Mouse (Mus musculus): ENCODE measurements around the gene Gpt2. TPM values are rescaled to one million over a fixed set of nuclear protein-coding genes. Genes with fewer than 3 reads are reported as not detected.

Gpt2 gene
- polyA plus RNA-seq, 1 experiment from 2014 or later = 27.2 TPM

DNA sequence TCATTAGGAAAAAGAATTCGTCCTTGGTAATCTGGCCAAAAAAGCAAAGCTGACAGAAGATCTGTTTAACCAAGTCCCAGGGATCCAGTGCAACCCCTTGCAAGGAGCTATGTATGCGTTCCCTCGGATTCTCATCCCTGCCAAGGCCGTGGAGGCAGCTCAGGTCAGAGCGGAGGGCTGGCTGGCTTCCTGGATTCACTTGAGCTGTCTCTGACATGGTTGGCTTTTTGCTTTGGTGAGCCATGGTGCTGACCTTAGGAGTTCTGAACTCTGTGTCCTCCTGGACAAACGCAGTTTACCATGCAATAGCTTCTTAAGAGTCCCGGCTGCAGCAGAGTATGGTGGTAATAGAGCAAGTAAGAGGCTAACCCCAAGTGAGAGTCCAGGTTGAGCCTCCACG lies 29.0 kb downstream of the Gpt2 start:
- no peak overlapping the region for H3K27ac ChIP-seq (ENCODE audit: low read length)
- no peaks in the 10 kb centered on the region for H3K4me1 ChIP-seq (ENCODE audit: control insufficient read depth, insufficient read depth, low read length)
- H3K36me3 ChIP-seq (ENCODE audit: control insufficient read depth, insufficient read depth, low read length) = peaks cover 22% of the 10 kb centered on the region; the same call in 1 of the 2 replicates
- H3K27me3 ChIP-seq (ENCODE audit: control insufficient read depth, insufficient read depth, low read length) = no peaks in the 10 kb centered on the region
- H3K4me2 ChIP-seq (replicated peaks; ENCODE audit: low read depth, low read length) = no peak overlapping the region
- ATAC-seq (ENCODE audit: insufficient number of reproducible peaks, insufficient read depth, low FRiP score, low read depth) = no peak
- H3K4me3 ChIP-seq (ENCODE audit: low read depth, low read length) = no peak overlapping the region
- H3K9ac ChIP-seq (replicated peaks; ENCODE audit: low read depth, low read length) = no peak overlapping the region
- 93% methylated on average over 8 of the region's 8 CpGs for WGBS
- H3K9me3 ChIP-seq (ENCODE audit: control insufficient read depth, low read depth, low read length) = no peaks in the 10 kb centered on the region

DNA sequence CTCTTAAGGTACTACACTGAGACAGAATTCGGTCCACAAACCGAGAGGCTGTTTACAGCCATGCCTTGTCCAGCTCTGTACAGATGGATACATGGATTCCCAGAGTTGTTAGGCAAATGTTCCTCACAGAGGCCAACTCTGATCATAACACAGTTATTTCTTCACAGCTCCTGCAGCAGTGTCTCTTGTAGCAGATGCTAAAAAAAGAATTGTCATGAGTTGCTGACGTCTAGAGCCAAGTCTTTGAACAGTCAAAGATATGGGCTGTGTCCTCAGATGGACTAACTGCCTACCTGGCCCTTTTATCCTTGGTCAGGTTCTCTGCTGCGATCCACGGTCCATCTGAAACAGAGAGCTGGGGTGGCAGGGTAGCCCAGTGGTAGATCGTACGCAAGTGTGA lies 31.7 kb downstream of the Gpt2 start:
- H3K36me3 ChIP-seq (ENCODE audit: control insufficient read depth, insufficient read depth, low read length) = peaks cover 17% of the 10 kb centered on the region; the same call in 1 of the 2 replicates
- no peaks in the 10 kb centered on the region for H3K27me3 ChIP-seq (ENCODE audit: control insufficient read depth, insufficient read depth, low read length)
- no peak overlapping the region for H3K4me3 ChIP-seq (ENCODE audit: low read depth, low read length)
- H3K27ac ChIP-seq (ENCODE audit: low read length) = no peak overlapping the region
- H3K9ac ChIP-seq (replicated peaks; ENCODE audit: low read depth, low read length) = no peak overlapping the region
- no peak overlapping the region for H3K4me2 ChIP-seq (replicated peaks; ENCODE audit: low read depth, low read length)
- no peaks in the 10 kb centered on the region for H3K4me1 ChIP-seq (ENCODE audit: control insufficient read depth, insufficient read depth, low read length)
- WGBS = 91% methylated on average over 7 of the region's 7 CpGs
- ATAC-seq (ENCODE audit: insufficient number of reproducible peaks, insufficient read depth, low FRiP score, low read depth) = no peak
- no peaks in the 10 kb centered on the region for H3K9me3 ChIP-seq (ENCODE audit: control insufficient read depth, low read depth, low read length)

- no peak overlapping the region for H3K9ac ChIP-seq (replicated peaks; ENCODE audit: low read depth, low read length)
- no peaks in the 10 kb centered on the region for H3K27me3 ChIP-seq (ENCODE audit: control insufficient read depth, insufficient read depth, low read length)
- no peak overlapping the region for H3K27ac ChIP-seq (ENCODE audit: low read length)
- 27% methylated on average over 6 of the region's 6 CpGs for WGBS
- no peaks in the 10 kb centered on the region for H3K4me1 ChIP-seq (ENCODE audit: control insufficient read depth, insufficient read depth, low read length)
- peaks cover 3% of the 10 kb centered on the region; the same call in 1 of the 2 replicates for H3K36me3 ChIP-seq (ENCODE audit: control insufficient read depth, insufficient read depth, low read length)
- H3K4me3 ChIP-seq (ENCODE audit: low read depth, low read length) = no peak overlapping the region
- H3K4me2 ChIP-seq (replicated peaks; ENCODE audit: low read depth, low read length) = no peak overlapping the region
- no peaks in the 10 kb centered on the region for H3K9me3 ChIP-seq (ENCODE audit: control insufficient read depth, low read depth, low read length)
- ATAC-seq (ENCODE audit: insufficient number of reproducible peaks, insufficient read depth, low FRiP score, low read depth) = no peak
Observed at GRCm38 (mm10) chr8:85526105-85526504, 33.7 kb downstream of the Gpt2 start.

- Histone ChIP-seq H3K4me2 (replicated peaks; ENCODE audit: low read depth, low read length) (no peak overlapping the region), H3K4me3 (ENCODE audit: low read depth, low read length) (no peak overlapping the region), H3K9ac (replicated peaks; ENCODE audit: low read depth, low read length) (no peak overlapping the region), H3K27ac (ENCODE audit: low read length) (no peak overlapping the region), H3K4me1 (ENCODE audit: control insufficient read depth, insufficient read depth, low read length) (no peaks in the 10 kb centered on the region), H3K27me3 (ENCODE audit: control insufficient read depth, insufficient read depth, low read length) (no peaks in the 10 kb centered on the region), H3K36me3 (ENCODE audit: control insufficient read depth, insufficient read depth, low read length) (0 out of 2 replicates have a peak, but pooled peaks cover 3% of the 10 kb centered on the region), H3K9me3 (ENCODE audit: control insufficient read depth, low read depth, low read length) (no peaks in the 10 kb centered on the region)
- 73% methylated on average over 3 of the region's 3 CpGs for WGBS
- ATAC-seq (ENCODE audit: insufficient number of reproducible peaks, insufficient read depth, low FRiP score, low read depth) = no peak
Observed at GRCm38 (mm10) chr8:85528959-85529358, 36.6 kb downstream of the Gpt2 start.

DNA sequence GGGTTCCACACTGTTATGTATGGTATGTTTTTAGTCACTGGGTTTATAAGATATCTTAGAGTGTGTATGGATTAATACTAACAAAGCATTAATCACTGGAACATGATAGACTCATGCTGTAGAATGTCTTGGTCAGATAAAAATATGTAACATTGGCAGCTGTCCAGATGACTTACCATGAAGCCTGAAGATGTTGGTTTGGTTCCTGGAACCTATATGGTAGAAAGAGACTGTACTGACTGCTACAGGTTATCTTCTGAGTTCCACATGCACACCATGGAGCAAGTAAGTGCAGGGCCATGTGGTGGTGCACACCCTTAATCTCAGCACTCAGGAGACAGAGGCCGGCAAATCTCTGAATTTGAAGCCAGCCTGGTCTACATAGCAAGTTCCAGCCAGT lies 38.3 kb downstream of the Gpt2 start:
- Histone ChIP-seq H3K4me2 (replicated peaks; ENCODE audit: low read depth, low read length) (no peak overlapping the region), H3K4me1 (ENCODE audit: control insufficient read depth, insufficient read depth, low read length) (no peaks in the 10 kb centered on the region), H3K27ac (ENCODE audit: low read length) (no peak overlapping the region), H3K9ac (replicated peaks; ENCODE audit: low read depth, low read length) (no peak overlapping the region), H3K36me3 (ENCODE audit: control insufficient read depth, insufficient read depth, low read length) (no peaks in the 10 kb centered on the region; the same call in 1 of the 2 replicates), H3K27me3 (ENCODE audit: control insufficient read depth, insufficient read depth, low read length) (no peaks in the 10 kb centered on the region), H3K9me3 (ENCODE audit: control insufficient read depth, low read depth, low read length) (no peaks in the 10 kb centered on the region), H3K4me3 (ENCODE audit: low read depth, low read length) (no peak overlapping the region)
- ATAC-seq (ENCODE audit: insufficient number of reproducible peaks, insufficient read depth, low FRiP score, low read depth) = no peak
- WGBS = 92% methylated on average over 1 of the region's 1 CpGs

GRCm38 (mm10) chr8:85531471-85531870 lies 39.1 kb downstream of the Gpt2 start:
- H3K4me3 ChIP-seq (ENCODE audit: low read depth, low read length) = no peak overlapping the region
- no peaks in the 10 kb centered on the region for H3K27me3 ChIP-seq (ENCODE audit: control insufficient read depth, insufficient read depth, low read length)
- ATAC-seq (ENCODE audit: insufficient number of reproducible peaks, insufficient read depth, low FRiP score, low read depth) = no peak
- no peak overlapping the region for H3K9ac ChIP-seq (replicated peaks; ENCODE audit: low read depth, low read length)
- no peaks in the 10 kb centered on the region for H3K4me1 ChIP-seq (ENCODE audit: control insufficient read depth, insufficient read depth, low read length)
- peaks cover 4% of the 10 kb centered on the region for H3K36me3 ChIP-seq (ENCODE audit: control insufficient read depth, insufficient read depth, low read length)
- 84% methylated on average over 3 of the region's 3 CpGs for WGBS
- no peak overlapping the region for H3K27ac ChIP-seq (ENCODE audit: low read length)
- no peak overlapping the region for H3K4me2 ChIP-seq (replicated peaks; ENCODE audit: low read depth, low read length)
- no peaks in the 10 kb centered on the region for H3K9me3 ChIP-seq (ENCODE audit: control insufficient read depth, low read depth, low read length)

DNA sequence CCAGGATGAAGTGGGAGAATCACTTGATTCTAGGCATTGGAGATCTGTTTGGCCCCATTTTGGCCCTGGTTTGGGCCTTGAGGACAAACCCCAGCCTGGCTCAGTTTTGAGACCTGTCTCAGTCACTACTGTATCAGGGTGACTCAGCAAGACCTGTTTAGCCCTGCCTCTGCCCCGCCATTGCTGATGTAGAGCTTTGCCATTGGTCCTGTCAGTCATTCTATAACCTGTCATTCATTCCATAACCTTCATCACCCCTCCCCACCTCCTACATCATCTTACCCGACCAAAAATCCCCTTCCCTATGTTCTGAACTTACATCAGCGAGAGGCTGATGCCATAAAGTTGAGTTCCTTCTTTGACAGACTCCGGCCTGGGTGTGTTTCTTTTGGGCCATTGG lies 40.5 kb downstream of the Gpt2 start:
- Histone ChIP-seq H3K4me2 (replicated peaks; ENCODE audit: low read depth, low read length) (no peak overlapping the region), H3K9ac (replicated peaks; ENCODE audit: low read depth, low read length) (no peak overlapping the region), H3K4me3 (ENCODE audit: low read depth, low read length) (no peak overlapping the region), H3K27me3 (ENCODE audit: control insufficient read depth, insufficient read depth, low read length) (no peaks in the 10 kb centered on the region), H3K4me1 (ENCODE audit: control insufficient read depth, insufficient read depth, low read length) (no peaks in the 10 kb centered on the region), H3K27ac (ENCODE audit: low read length) (no peak overlapping the region), H3K36me3 (ENCODE audit: control insufficient read depth, insufficient read depth, low read length) (peaks cover 10% of the 10 kb centered on the region), H3K9me3 (ENCODE audit: control insufficient read depth, low read depth, low read length) (no peaks in the 10 kb centered on the region)
- no peak for ATAC-seq (ENCODE audit: insufficient number of reproducible peaks, insufficient read depth, low FRiP score, low read depth)
- WGBS = 86% methylated on average over 4 of the region's 4 CpGs

DNA sequence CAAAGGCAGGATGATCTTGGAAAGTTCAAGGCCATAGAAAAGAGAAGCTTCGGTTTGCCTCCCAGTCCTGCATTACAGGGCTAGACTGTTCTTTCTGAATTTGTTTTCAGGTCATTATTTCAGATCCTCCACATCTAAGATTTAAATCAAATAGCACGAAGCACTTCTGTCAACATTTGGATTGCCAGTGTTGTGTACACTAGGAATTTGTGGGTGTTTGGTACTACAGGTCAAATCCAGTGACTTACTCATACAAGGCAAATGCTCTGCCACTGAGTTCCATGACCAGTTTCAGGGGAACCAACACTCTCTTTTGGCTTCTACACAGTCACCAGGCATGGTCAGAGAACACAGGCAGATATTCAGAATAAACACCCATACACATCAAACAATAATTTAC lies 41.1 kb downstream of the Gpt2 start:
- Histone ChIP-seq H3K9me3 (ENCODE audit: control insufficient read depth, low read depth, low read length) (no peaks in the 10 kb centered on the region), H3K27ac (ENCODE audit: low read length) (no peak overlapping the region), H3K4me1 (ENCODE audit: control insufficient read depth, insufficient read depth, low read length) (no peaks in the 10 kb centered on the region), H3K9ac (replicated peaks; ENCODE audit: low read depth, low read length) (no peak overlapping the region), H3K4me3 (ENCODE audit: low read depth, low read length) (no peak overlapping the region), H3K4me2 (replicated peaks; ENCODE audit: low read depth, low read length) (no peak overlapping the region), H3K36me3 (ENCODE audit: control insufficient read depth, insufficient read depth, low read length) (peaks cover 15% of the 10 kb centered on the region), H3K27me3 (ENCODE audit: control insufficient read depth, insufficient read depth, low read length) (no peaks in the 10 kb centered on the region)
- no peak for ATAC-seq (ENCODE audit: insufficient number of reproducible peaks, insufficient read depth, low FRiP score, low read depth)
- WGBS = 86% methylated on average over 2 of the region's 2 CpGs

DNA sequence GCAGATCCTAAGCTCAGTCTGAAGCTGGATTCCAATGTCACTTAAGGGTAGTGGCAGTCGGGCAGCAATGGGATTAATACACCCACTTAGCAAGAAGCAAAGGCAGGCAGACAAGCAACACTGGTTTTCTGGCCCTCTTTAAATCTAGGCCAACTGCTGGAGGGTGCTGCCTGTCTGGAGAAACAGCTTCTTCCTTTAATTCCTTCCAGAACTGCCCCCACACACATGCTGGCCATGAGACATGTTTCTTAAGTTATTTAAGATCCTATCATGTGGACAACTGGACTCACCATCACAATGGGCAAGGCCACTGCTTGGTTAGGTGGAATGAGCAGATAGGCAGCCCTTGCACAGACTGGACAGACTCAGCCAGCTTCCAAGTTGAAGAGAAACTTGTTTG lies 41.8 kb downstream of the Gpt2 start:
- WGBS = 82% methylated on average over 1 of the region's 1 CpGs
- Histone ChIP-seq H3K36me3 (ENCODE audit: control insufficient read depth, insufficient read depth, low read length) (peaks cover 22% of the 10 kb centered on the region), H3K4me2 (replicated peaks; ENCODE audit: low read depth, low read length) (no peak overlapping the region), H3K4me3 (ENCODE audit: low read depth, low read length) (no peak overlapping the region), H3K9ac (replicated peaks; ENCODE audit: low read depth, low read length) (no peak overlapping the region), H3K4me1 (ENCODE audit: control insufficient read depth, insufficient read depth, low read length) (no peaks in the 10 kb centered on the region), H3K27ac (ENCODE audit: low read length) (no peak overlapping the region), H3K27me3 (ENCODE audit: control insufficient read depth, insufficient read depth, low read length) (no peaks in the 10 kb centered on the region), H3K9me3 (ENCODE audit: control insufficient read depth, low read depth, low read length) (no peaks in the 10 kb centered on the region)
- ATAC-seq (ENCODE audit: insufficient number of reproducible peaks, insufficient read depth, low FRiP score, low read depth) = no peak
